Mouse (Mus musculus) E14TG2a.4 (cell line): ENCODE measurements around the gene Fbxo39.

Experiments
- CTCF ChIP-seq: conservative IDR thresholded peaks from 2 replicates; pipeline ENCODE4 v1.5.1; 2014; ENCODE audit warnings: low read length
- NANOG ChIP-seq: IDR thresholded peaks from 2 replicates; pipeline ENCODE4 v1.6.1; 2014; ENCODE audit warnings: borderline replicate concordance, low read length, mixed read lengths

DNA sequence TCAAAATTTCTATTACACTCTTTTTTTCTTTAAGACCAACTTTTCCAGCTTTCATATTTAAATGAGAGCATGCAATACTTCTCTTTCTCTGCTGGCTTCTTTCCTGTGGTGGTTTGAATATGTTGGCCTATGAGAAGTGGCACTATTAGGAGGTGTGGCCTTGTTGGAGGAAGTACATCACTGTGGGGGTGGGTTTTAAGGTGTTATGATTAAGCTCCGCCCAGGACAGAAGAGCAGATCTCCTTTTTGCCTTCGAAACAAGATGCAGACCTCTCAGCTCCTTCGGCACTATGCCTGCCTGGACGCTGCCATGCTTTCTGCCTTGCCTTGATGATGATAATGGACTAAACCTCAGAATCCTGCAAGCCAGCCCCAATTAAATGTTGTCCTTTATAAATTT lies 11.5 kb downstream of the Fbxo39 start:
- TF ChIP-seq CTCF (no peak), NANOG (no peak)
